ENCODE assay signal across 28 mouse cellular contexts in genomic region chr10:98311403-98311802, GRCm38 (mm10).
"Had no signal": no experiment of that assay in that cellular context is flagged by ENCODE, and none has a peak within 500 bp of the region (broad histone marks: within the 10 kb centered on the region; RNA-seq: fewer than 3 reads in every experiment).

No protein-coding gene starts in this region.

- H3K9ac ChIP-seq: limb, embryonic 12.5 days; limb, embryonic 13.5 days; limb, embryonic 15.5 days; liver, embryonic 12.5 days; liver, embryonic 13.5 days; liver, embryonic 14.5 days; liver, embryonic 15.5 days; liver, postnatal 0 days; lung, embryonic 14.5 days; lung, embryonic 15.5 days; midbrain, embryonic 12.5 days; midbrain, embryonic 13.5 days; midbrain, embryonic 15.5 days; neural tube, embryonic 12.5 days had no signal

- H3K4me1 ChIP-seq: limb, embryonic 12.5 days; limb, embryonic 13.5 days; limb, embryonic 15.5 days; liver, embryonic 12.5 days; liver, embryonic 13.5 days; liver, embryonic 15.5 days; lung, embryonic 15.5 days; megakaryocyte, embryonic 14.5 days; midbrain, embryonic 10.5 days; midbrain, embryonic 12.5 days; midbrain, embryonic 13.5 days; midbrain, embryonic 15.5 days; neural tube, embryonic 12.5 days had no signal

- H3K4me3 ChIP-seq: limb, embryonic 10.5 days; limb, embryonic 12.5 days; limb, embryonic 13.5 days; limb, embryonic 15.5 days; liver, embryonic 12.5 days; liver, embryonic 13.5 days; liver, embryonic 15.5 days; lung, embryonic 15.5 days; megakaryocyte, embryonic 14.5 days; midbrain, embryonic 10.5 days; midbrain, embryonic 12.5 days; midbrain, embryonic 13.5 days; midbrain, embryonic 15.5 days; myocyte; neural tube, embryonic 12.5 days had no signal

- H3K36me3 ChIP-seq: limb, embryonic 10.5 days; limb, embryonic 12.5 days; limb, embryonic 13.5 days; limb, embryonic 15.5 days; liver, embryonic 12.5 days; liver, embryonic 13.5 days; liver, embryonic 15.5 days; lung, embryonic 15.5 days; midbrain, embryonic 10.5 days; midbrain, embryonic 12.5 days; midbrain, embryonic 13.5 days; midbrain, embryonic 15.5 days; neural tube, embryonic 12.5 days had no signal

- DNase-seq: left cerebral cortex, postnatal 4 days; liver; liver, embryonic 13.5 days; liver, postnatal 0 days; lung, adult 18-20 months; lung, adult 2 months; lung, embryonic 14.5 days; lung, postnatal 10 days; lung, postnatal 14 days; lung, postnatal 36 days; lung, postnatal 4 days; midbrain, embryonic 14.5 days had no signal

- H3K9me3 ChIP-seq: limb, embryonic 10.5 days; limb, embryonic 12.5 days; limb, embryonic 13.5 days; limb, embryonic 15.5 days; liver, embryonic 12.5 days; liver, embryonic 13.5 days; liver, embryonic 15.5 days; lung, embryonic 15.5 days; megakaryocyte, embryonic 14.5 days; midbrain, embryonic 10.5 days; midbrain, embryonic 12.5 days; midbrain, embryonic 13.5 days; midbrain, embryonic 15.5 days; neural tube, embryonic 12.5 days had no signal

- H3K27me3 ChIP-seq: limb, embryonic 12.5 days; limb, embryonic 13.5 days; limb, embryonic 15.5 days; liver, embryonic 12.5 days; liver, embryonic 13.5 days; liver, embryonic 15.5 days; lung, embryonic 15.5 days; megakaryocyte, embryonic 14.5 days; midbrain, embryonic 12.5 days; midbrain, embryonic 13.5 days; midbrain, embryonic 15.5 days; neural tube, embryonic 12.5 days had no signal

- H3K27ac ChIP-seq: limb, embryonic 10.5 days; limb, embryonic 12.5 days; limb, embryonic 13.5 days; limb, embryonic 15.5 days; liver, embryonic 12.5 days; liver, embryonic 13.5 days; liver, embryonic 14.5 days; liver, embryonic 15.5 days; lung, embryonic 15.5 days; macrophage; midbrain, embryonic 10.5 days; midbrain, embryonic 12.5 days; midbrain, embryonic 13.5 days; midbrain, embryonic 15.5 days; neural tube, embryonic 12.5 days had no signal
